Mouse (Mus musculus) embryonic facial prominence, embryonic 13.5 days (tissue): ENCODE measurements around the gene Aldh2. TPM values are rescaled to one million over a fixed set of nuclear protein-coding genes. Genes with fewer than 3 reads are reported as not detected.

Experiments
- ATAC-seq: fragments of 200-750 bp; cut with Nextera tagmentation; 2 replicates; pipeline ENCODE4 v1.8.0; 2017; ENCODE audit warnings: low read depth; ENCODE audit not compliant: insufficient number of reproducible peaks, insufficient read depth, low FRiP score, low TSS enrichment
- H3K27ac ChIP-seq: fragments of 300-500 bp; sonication (generic); 2 replicates; pipeline ENCODE4 v1.5.1; 2015; ENCODE audit warnings: moderate library complexity, mild to moderate bottlenecking, inconsistent platforms
- H3K27me3 ChIP-seq: fragments of 300-500 bp; sonication (generic); 2 replicates; pipeline ENCODE4 v1.6.1; 2015; ENCODE audit warnings: mild to moderate bottlenecking, inconsistent platforms
- H3K36me3 ChIP-seq: fragments of 300-500 bp; sonication (generic); 2 replicates; pipeline ENCODE4 v1.6.1; 2015; ENCODE audit warnings: mild to moderate bottlenecking, inconsistent platforms
- H3K4me1 ChIP-seq: fragments of 300-500 bp; sonication (generic); 2 replicates; pipeline ENCODE4 v1.6.1; 2015; ENCODE audit warnings: inconsistent platforms
- H3K4me2 ChIP-seq: fragments of 300-500 bp; sonication (generic); 2 replicates; pipeline ENCODE4 v1.6.1; 2015; ENCODE audit warnings: moderate library complexity, mild to moderate bottlenecking, inconsistent platforms
- H3K4me3 ChIP-seq: fragments of 300-500 bp; sonication (generic); 2 replicates; pipeline ENCODE4 v1.5.1; 2015; ENCODE audit warnings: mild to moderate bottlenecking, inconsistent platforms
- H3K9ac ChIP-seq: fragments of 300-500 bp; sonication (generic); 2 replicates; pipeline ENCODE4 v1.6.1; 2015; ENCODE audit warnings: mild to moderate bottlenecking, inconsistent platforms
- H3K9me3 ChIP-seq: fragments of 300-500 bp; sonication (generic); 2 replicates; pipeline ENCODE4 v1.6.1; 2016; ENCODE audit warnings: inconsistent platforms
- WGBS: fragments of 180-500 bp; shearing (Covaris S2); methylation state at CpG from one replicate; pipeline ENCODE4 v1.1.7; 2015; ENCODE audit warnings: mixed read lengths; 5-methylcytosine and 5-hydroxymethylcytosine counted together
- polyA plus RNA-seq: library from polyadenylated mRNA; unstranded; fragments of >200 nt; fragmentation: Nextera tagmentation; extraction: Ambion mirVana; gene quantifications from 2 replicates; pipeline ENCODE4 v1.2.1, GENCODE M21; 2015

The Aldh2 gene
- polyA plus RNA-seq, 1 experiment from 2014 or later = 259 TPM

DNA sequence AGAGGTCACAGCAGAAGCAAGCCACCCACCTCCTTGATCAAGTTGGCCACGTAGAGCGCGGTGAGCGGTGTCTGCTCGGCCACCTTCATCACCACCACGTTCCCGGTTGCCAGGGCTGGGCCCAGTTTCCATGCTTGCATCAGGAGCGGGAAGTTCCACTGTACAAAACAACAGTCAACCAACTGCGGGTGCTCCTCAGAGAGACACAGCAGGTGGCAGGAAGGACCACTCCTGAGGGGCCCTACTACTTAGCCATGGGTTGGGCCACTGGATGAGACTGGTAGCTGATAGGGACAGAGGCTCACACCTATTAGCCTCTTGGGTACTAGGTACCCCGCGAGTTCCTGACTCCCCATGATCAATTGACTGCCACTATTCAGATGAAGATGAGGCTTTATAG lies 17.8 kb downstream of the Aldh2 start:
- Histone ChIP-seq H3K27me3 (no peaks in the 10 kb centered on the region), H3K9ac (no peak overlapping the region), H3K4me2 (no peak overlapping the region), H3K27ac (no peak overlapping the region), H3K4me1 (no peaks in the 10 kb centered on the region), H3K4me3 (no peak overlapping the region), H3K9me3 (no peaks in the 10 kb centered on the region), H3K36me3 (peaks cover 97% of the 10 kb centered on the region)
- 94% methylated on average over 11 of the region's 11 CpGs for WGBS
- ATAC-seq = no peak

DNA sequence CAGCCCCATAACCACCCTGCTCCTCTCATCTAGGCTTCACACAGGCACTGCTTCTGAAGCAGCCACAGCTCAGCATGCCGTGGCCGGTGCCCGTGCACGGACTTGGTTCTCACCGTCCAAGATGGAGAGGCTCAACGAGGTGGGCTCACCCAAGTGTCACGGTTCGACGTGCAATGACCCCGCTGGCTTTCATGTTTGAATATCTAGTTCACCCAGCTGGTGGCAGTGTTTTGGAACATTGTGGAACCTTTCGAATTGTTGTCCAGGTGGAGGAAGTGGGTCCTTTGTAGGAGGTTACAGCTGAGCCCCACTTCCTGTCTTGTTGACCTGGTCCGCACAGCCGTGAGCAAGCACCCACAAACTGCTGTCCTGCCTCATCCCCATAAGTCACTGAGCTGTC lies 19.5 kb downstream of the Aldh2 start:
- Histone ChIP-seq H3K9ac (no peak overlapping the region), H3K4me2 (no peak overlapping the region), H3K27me3 (no peaks in the 10 kb centered on the region), H3K36me3 (peaks cover 92% of the 10 kb centered on the region), H3K27ac (no peak overlapping the region), H3K4me3 (no peak overlapping the region), H3K4me1 (no peaks in the 10 kb centered on the region), H3K9me3 (no peaks in the 10 kb centered on the region)
- 90% methylated on average over 13 of the region's 13 CpGs for WGBS
- no peak for ATAC-seq

DNA sequence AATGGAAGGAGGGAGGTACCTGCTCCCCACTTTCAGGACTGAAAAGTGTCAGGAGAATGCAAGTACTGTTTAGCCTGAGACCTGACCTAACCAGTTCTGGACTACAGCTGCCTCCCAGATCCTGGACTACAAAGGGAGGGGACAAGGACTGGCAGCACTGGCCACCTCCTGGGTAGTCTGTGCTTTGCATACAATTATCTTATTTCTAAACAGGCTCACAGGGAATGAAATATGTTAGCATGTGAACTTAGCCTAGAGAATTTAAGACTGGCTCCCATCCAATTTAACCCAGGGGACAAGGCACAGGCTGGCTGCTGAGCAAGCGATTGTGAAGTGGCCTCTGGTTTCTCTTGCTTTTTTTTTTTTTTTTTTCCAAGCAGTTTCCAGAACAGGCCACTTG lies 22.8 kb downstream of the Aldh2 start:
- Histone ChIP-seq H3K4me1 (no peaks in the 10 kb centered on the region), H3K9me3 (no peaks in the 10 kb centered on the region), H3K27ac (no peak overlapping the region), H3K4me3 (no peak overlapping the region), H3K9ac (no peak overlapping the region), H3K4me2 (no peak overlapping the region), H3K27me3 (no peaks in the 10 kb centered on the region), H3K36me3 (peaks cover 83% of the 10 kb centered on the region)
- no peak for ATAC-seq
- 80% methylated on average over 1 of the region's 1 CpGs for WGBS

DNA sequence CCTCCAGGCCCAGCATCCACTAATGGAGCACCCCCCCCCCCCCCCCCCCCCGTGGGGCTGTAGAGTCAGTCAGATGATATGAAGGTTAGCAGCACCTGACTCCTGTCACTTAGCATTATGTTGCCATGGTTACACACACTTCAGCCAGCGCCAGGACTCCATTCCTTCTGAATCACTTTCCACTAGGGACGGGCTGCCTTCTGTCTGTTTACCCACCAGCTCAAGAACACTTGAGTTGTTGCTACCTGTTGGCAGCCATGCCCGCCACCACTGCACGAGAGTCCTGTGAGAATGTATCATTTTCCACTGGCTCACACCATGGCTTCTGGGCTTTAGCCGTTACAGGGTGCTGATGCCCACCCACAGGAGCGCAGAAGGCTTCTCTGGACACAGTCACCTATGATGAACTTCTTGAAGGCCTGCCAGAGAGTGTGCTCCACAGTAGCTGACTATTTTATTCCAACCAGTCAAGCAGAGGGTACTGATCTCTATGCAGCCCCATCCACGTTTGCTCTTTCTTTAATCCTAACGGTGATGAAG lies 23.7 kb downstream of the Aldh2 start:
- no peak for ATAC-seq
- H3K36me3 ChIP-seq = peaks cover 75% of the 10 kb centered on the region

DNA sequence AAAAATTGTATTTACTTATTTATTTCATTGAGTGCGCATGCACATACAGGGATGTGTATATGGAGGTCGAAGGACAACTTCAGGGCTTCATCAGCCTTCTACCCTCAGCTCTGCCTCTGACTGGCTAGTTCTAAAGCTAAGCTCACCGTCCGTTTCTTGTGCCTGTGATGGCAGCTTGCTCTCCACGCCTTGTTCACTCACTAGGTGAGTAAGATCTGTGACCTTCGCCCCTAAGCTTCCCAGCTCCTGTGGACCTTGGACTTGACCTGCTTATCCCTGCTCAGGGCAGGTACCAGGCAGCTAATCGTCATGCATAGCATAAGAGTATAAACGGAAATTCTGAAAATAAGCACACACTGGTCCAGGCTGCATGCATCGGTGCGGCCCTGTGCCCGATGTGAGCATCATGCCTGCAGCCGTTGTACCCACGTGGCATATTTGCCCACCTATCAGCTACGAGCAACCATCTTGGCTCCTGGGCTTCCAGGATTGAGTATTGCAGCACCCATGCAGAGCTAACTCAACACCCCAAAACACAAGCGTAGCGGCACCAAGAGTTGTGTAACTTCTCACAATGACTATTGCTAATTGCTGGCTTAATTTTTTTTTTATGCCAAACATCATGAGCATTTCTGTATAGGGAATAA lies 27.5 kb downstream of the Aldh2 start:
- H3K9ac ChIP-seq = no peak overlapping the region
- H3K27ac ChIP-seq = no peak overlapping the region
- H3K27me3 ChIP-seq = no peaks in the 10 kb centered on the region
- no peak overlapping the region for H3K4me3 ChIP-seq
- no peaks in the 10 kb centered on the region for H3K9me3 ChIP-seq
- WGBS = 90% methylated on average over 16 of the region's 16 CpGs
- no peak for ATAC-seq
- 0 out of 2 replicates have a peak, but pooled peaks cover 4% of the 10 kb centered on the region for H3K4me1 ChIP-seq
- H3K36me3 ChIP-seq = peaks cover 37% of the 10 kb centered on the region
- H3K4me2 ChIP-seq = no peak overlapping the region

More for the DNA sequence above, 23.7 kb downstream of the Aldh2 start:
- H3K4me1 ChIP-seq = 0 out of 2 replicates have a peak, but pooled peaks cover 3% of the 10 kb centered on the region
- no peak overlapping the region for H3K9ac ChIP-seq
- no peaks in the 10 kb centered on the region for H3K9me3 ChIP-seq
- H3K4me2 ChIP-seq = no peak overlapping the region
- H3K4me3 ChIP-seq = no peak overlapping the region
- H3K27ac ChIP-seq = no peak overlapping the region
- WGBS = 81% methylated on average over 9 of the region's 9 CpGs
- H3K27me3 ChIP-seq = no peaks in the 10 kb centered on the region

DNA sequence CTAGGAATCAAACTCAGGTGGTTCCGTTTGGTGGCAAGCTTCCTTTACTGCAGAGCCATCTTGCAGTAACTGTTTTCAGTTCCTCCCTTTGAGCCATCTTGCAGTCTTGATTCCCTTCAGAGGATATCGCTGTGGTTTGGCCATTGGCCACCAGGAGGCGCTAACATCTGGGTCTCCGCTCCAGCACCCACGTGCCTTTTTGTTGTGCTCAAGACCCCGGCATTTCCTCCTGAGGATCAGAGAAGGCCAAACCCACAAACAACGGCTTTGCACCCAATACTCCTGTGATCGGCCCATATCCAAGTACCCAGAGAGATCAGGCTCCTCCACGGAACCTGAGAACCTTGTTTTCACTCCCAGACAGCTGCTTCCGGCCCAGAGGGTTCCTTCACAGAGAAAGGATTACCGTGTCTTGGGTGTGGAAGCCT lies 29.1 kb downstream of the Aldh2 start:
- 0 out of 2 replicates have a peak, but pooled peaks cover 4% of the 10 kb centered on the region for H3K4me1 ChIP-seq
- peak overlapping the region; percentile 16; the same call in 1 of the 2 replicates for H3K4me3 ChIP-seq
- H3K4me2 ChIP-seq = peak overlapping the region; percentile 53
- no peak overlapping the region for H3K9ac ChIP-seq
- no peak for ATAC-seq
- no peaks in the 10 kb centered on the region for H3K9me3 ChIP-seq
- H3K36me3 ChIP-seq = peaks cover 23% of the 10 kb centered on the region
- H3K27ac ChIP-seq = no peak overlapping the region
- H3K27me3 ChIP-seq = no peaks in the 10 kb centered on the region
- 6% methylated on average over 11 of the region's 11 CpGs for WGBS

DNA sequence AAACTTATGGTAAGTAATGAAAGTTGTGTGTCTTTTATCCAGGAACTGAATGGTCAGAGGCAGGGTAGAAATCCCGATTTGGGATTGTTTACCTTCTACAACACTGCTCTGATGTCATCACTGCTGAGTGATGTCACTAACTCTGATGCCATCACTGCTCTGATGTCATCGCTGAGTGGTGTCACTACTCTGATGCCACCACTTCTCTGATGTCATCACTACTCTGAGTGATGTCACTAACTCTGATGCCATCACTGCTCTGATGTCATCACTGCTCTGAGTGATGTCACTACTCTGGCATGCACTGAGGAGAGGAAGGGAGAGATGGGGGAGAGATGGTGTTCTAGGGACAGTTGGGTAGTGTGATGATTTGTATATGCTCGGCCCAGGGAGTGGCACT lies 31.2 kb downstream of the Aldh2 start:
- Histone ChIP-seq H3K27me3 (no peaks in the 10 kb centered on the region), H3K9me3 (no peaks in the 10 kb centered on the region), H3K27ac (no peak overlapping the region), H3K4me3 (no peak overlapping the region), H3K4me1 (0 out of 2 replicates have a peak, but pooled peaks cover 4% of the 10 kb centered on the region), H3K4me2 (no peak overlapping the region), H3K36me3 (peaks cover 7% of the 10 kb centered on the region; the same call in 1 of the 2 replicates), H3K9ac (no peak overlapping the region)
- ATAC-seq = no peak
- WGBS = 88% methylated on average over 3 of the region's 3 CpGs

DNA sequence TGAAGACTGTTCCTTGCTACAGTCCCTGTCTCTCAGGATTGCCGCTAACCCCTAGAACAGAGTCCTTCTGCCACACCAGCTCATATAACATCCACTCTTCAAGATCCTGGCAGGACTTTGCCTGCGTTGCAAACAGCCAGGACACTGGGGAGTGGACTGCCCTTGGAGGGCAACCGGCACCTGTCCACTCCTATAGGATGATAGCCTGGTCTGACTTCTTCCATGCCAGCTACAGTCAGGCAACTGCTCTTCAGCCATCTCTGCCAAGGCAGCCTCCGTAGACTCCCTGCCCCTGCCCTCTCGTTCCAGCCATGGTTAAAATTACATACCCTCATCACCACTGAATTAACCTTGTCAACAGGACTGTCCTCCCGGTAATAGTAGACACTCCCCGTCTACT lies 44.4 kb downstream of the Aldh2 start:
- Histone ChIP-seq H3K9ac (no peak overlapping the region), H3K9me3 (no peaks in the 10 kb centered on the region), H3K36me3 (no peaks in the 10 kb centered on the region), H3K27ac (no peak overlapping the region), H3K4me3 (no peak overlapping the region), H3K4me1 (peaks cover 12% of the 10 kb centered on the region), H3K4me2 (no peak overlapping the region), H3K27me3 (no peaks in the 10 kb centered on the region)
- WGBS = 88% methylated on average over 7 of the region's 7 CpGs
- ATAC-seq = no peak

DNA sequence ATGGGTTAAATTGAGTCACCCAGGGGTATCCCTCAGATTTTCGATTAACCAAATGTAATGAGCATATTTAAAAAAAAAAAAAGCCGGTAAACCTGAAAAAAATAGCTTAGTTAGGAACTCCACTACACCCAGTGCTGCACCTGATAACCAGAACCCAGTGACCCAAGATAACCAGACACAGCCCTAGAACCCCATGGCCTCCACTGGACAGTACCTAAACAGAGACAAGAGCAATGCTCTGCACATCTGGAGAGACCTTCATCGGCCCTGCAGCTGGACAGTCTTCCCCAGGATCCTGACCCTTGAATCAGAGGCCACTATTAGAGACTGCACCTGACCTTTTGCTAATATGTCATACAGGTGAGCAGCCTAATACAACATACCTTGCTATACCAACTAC lies 46.5 kb downstream of the Aldh2 start:
- 96% methylated on average over 3 of the region's 3 CpGs for WGBS
- peaks cover 17% of the 10 kb centered on the region for H3K4me1 ChIP-seq
- no peak for ATAC-seq

DNA sequence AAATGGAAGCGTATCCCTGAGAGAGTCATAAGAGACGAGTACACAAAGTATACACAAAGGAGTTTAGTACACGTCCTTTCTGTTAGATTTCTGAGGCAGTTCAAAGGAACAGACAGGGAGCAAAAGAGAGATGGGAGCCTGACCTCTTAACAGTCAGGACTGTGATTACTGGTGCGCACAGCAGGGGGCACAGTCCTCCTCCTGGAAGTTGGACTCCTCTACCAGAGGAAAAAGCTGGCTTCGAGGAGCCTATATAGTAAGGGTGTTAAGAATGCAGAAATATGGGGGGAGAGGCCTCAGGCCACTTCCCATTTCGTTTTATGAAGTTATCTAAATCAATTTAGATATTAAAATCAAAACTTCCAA lies 47.1 kb downstream of the Aldh2 start:
- no peaks in the 10 kb centered on the region for H3K9me3 ChIP-seq
- H3K4me3 ChIP-seq = peak overlapping the region; percentile 100
- H3K36me3 ChIP-seq = no peaks in the 10 kb centered on the region
- WGBS = 32% methylated on average over 6 of the region's 6 CpGs
- peaks cover 17% of the 10 kb centered on the region for H3K4me1 ChIP-seq
- peak overlapping the region; percentile 96 for H3K27ac ChIP-seq
- peak overlapping the region; percentile 99 for H3K9ac ChIP-seq
- 0 out of 2 replicates have a peak, but pooled peaks have one; percentile 12 for ATAC-seq
- no peaks in the 10 kb centered on the region for H3K27me3 ChIP-seq
- H3K4me2 ChIP-seq = peak overlapping the region; percentile 91

More for the DNA sequence above, 46.5 kb downstream of the Aldh2 start:
- no peaks in the 10 kb centered on the region for H3K27me3 ChIP-seq
- H3K27ac ChIP-seq = no peak overlapping the region
- no peak overlapping the region for H3K4me3 ChIP-seq
- H3K9me3 ChIP-seq = no peaks in the 10 kb centered on the region
- H3K9ac ChIP-seq = no peak overlapping the region
- no peak overlapping the region for H3K4me2 ChIP-seq
- H3K36me3 ChIP-seq = no peaks in the 10 kb centered on the region

DNA sequence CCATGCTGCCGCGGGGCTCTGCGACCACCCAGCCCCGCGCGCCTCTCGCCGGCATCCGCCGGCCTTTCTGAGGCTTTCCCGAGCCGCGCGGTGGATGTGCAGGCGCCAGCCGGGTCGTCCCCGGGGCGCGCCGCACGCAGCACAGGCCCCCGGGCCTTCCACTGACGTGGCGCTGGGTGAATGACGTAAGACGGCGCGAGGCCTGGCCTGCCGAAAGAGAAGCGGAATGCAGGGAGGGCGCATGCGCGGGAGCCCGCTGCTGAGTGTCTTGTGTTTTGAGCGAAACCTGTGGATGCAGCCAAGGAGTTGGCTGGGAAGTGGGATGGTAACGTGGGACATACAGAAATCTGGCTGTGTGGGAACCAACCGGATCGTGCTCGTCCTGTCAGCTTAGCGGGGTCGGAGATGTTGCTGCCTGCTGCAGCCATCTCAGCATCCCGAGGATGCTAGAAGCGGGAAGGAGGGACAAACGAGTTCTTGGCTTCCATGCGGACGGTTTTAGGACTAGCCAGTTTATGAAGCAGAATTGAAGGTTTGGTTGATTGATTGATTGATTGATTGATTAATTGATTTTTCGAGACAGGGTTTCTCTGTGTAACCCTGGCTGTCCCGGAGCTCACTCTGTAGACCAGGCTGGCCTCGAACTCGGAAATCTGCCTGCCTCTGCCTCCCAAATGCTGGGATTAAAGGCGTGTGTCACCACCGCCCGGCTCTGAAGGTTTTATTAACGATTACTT lies 47.7 kb downstream of the Aldh2 start, which contains the start of gene Mapkapk5:
Gene Mapkapk5, minus strand, starts transcription at position 113 of the 737 bp plus-strand sequence.
- 2% methylated on average over 54 of the region's 55 CpGs for WGBS
- peaks cover 17% of the 10 kb centered on the region for H3K4me1 ChIP-seq
- H3K36me3 ChIP-seq = no peaks in the 10 kb centered on the region
- peak within 1 kb of the TSS; percentile 96 for H3K27ac ChIP-seq
- H3K4me3 ChIP-seq = peak within 1 kb of the TSS; percentile 100
- no peaks in the 10 kb centered on the region for H3K27me3 ChIP-seq
- no peaks in the 10 kb centered on the region for H3K9me3 ChIP-seq
- H3K9ac ChIP-seq = peak within 1 kb of the TSS; percentile 99
- peak; percentile 94 for ATAC-seq
- peak within 1 kb of the TSS; percentile 91 for H3K4me2 ChIP-seq
